Mouse (Mus musculus): Measurements from ENCODE around the gene Nr0b2.

DNA sequence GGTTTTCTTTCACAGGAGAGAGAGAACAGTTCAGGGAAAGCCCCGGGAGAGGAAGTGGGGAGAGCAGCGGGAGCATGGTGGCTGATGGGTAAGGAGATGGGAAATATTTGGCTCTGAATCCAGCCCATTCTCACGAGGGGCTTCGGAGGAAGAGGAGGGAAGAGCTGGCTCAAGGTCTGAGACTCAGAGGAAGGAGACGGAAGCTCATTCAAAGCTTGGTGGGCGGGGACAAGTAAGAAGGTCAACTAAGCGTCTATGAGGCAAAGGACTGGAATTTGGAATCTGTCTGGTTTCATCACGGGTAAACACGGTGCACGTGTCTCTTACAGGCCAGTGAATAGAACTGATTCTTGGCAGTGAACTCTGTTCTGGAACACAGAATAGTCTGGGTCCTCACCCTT is 16.9 kb downstream of the Nr0b2 start:
- no peak for TF ChIP-seq POLR2A (IDR thresholded peaks at IDR 0.05; ENCODE audit: borderline replicate concordance, control insufficient read depth, low read depth, low read length)
- TF ChIP-seq CTCF (IDR thresholded peaks at IDR 0.05; ENCODE audit: control insufficient read depth, insufficient read depth, low read length) = no peak
